Mouse (Mus musculus) CH12.LX (cell line): Measurements from ENCODE around the gene Slc6a3.

Experiments
- CTCF ChIP-seq, 2 experiments: IDR thresholded peaks in 1 of 2; conservative IDR thresholded peaks in 1 of 2; 2 replicates each; pipeline ENCODE4 v1.5.1; 2011 to 2012; ENCODE audit warnings: low read depth in 2 of 2, low read length in 2 of 2, improper control_type of control experiment in 1 of 2, inconsistent platforms in 1 of 2, mild to moderate bottlenecking in 1 of 2, moderate library complexity in 1 of 2
- EP300 ChIP-seq: IDR thresholded peaks from 2 replicates; pipeline ENCODE4 v1.6.1; 2011; ENCODE audit warnings: low read length, improper control_type of control experiment
- HCFC1 ChIP-seq: IDR thresholded peaks from 2 replicates; pipeline ENCODE4 v1.6.1; 2012; ENCODE audit warnings: low read depth, mild to moderate bottlenecking, inconsistent platforms, low read length, improper control_type of control experiment
- JUND ChIP-seq: conservative IDR thresholded peaks from 2 replicates; pipeline ENCODE4 v1.6.1; 2011; ENCODE audit warnings: low read depth, low read length, improper control_type of control experiment
- MAFK ChIP-seq: IDR thresholded peaks from 2 replicates; pipeline ENCODE4 v1.6.1; 2011; ENCODE audit warnings: low read length, improper control_type of control experiment; ENCODE audit not compliant: insufficient replicate concordance
- MAZ ChIP-seq: IDR thresholded peaks from 2 replicates; pipeline ENCODE4 v1.6.1; 2012; ENCODE audit warnings: low read depth, mild to moderate bottlenecking, inconsistent platforms, low read length, improper control_type of control experiment, moderate library complexity
- NELFE ChIP-seq: IDR thresholded peaks from 2 replicates; pipeline ENCODE4 v1.6.1; 2011; ENCODE audit warnings: low read depth, low read length, improper control_type of control experiment
- POLR2A ChIP-seq: IDR thresholded peaks from 2 replicates; pipeline ENCODE4 v1.6.1; 2011; ENCODE audit warnings: low read depth, mild to moderate bottlenecking, improper control_type of control experiment, low read length
- POLR2AphosphoS2 ChIP-seq: IDR thresholded peaks from 2 replicates; pipeline ENCODE4 v1.6.1; 2011; ENCODE audit warnings: low read depth, low read length, improper control_type of control experiment
- RCOR1 ChIP-seq: conservative IDR thresholded peaks from 2 replicates; pipeline ENCODE4 v1.6.1; 2012; ENCODE audit warnings: low read depth, mild to moderate bottlenecking, inconsistent platforms, low read length, improper control_type of control experiment
- TCF12 ChIP-seq: IDR thresholded peaks from 2 replicates; pipeline ENCODE4 v1.6.1; 2014; ENCODE audit warnings: low read depth, mild to moderate bottlenecking, inconsistent platforms, low read length, improper control_type of control experiment
- USF1 ChIP-seq: IDR thresholded peaks from 2 replicates; pipeline ENCODE4 v1.6.1; 2014; ENCODE audit warnings: low read depth, mild to moderate bottlenecking, inconsistent platforms, low read length, improper control_type of control experiment
- ZNF384 ChIP-seq: IDR thresholded peaks from 2 replicates; pipeline ENCODE4 v1.6.1; 2012; ENCODE audit warnings: low read depth, low read length, improper control_type of control experiment, inconsistent platforms

DNA sequence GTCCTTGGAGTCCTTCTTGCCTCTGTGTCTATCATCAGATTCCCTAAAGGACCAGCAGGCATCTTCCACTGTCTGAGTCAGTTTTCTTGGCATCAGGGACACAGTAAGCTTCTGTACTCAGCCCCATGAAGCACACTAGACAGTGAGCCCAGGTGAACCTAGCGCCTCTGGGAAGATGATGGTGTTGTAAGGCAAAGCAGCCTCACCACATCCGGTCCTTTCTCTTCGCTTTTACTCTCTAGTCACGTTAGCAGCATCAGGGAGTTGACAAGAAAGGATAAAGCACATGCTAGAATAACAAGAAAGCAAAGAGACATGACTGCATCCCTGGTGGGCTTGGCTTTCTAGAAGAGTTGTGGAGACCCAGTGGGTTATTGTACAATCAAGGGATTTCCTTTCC, 43.4 kb upstream of the Slc6a3 start:
- TF ChIP-seq EP300 (no peak), USF1 (no peak), HCFC1 (no peak), CTCF (conservative IDR thresholded peaks at IDR 0.05 in 1 of 2, IDR thresholded peaks at IDR 0.05 in 1 of 2; ENCODE audit: low read depth in 2 of 2, low read length in 2 of 2) (no peak), TCF12 (no peak), POLR2A (no peak), RCOR1 (no peak), ZNF384 (no peak), POLR2AphosphoS2 (no peak), NELFE (no peak), JUND (no peak), MAFK (no peak), MAZ (no peak)
